Mouse (Mus musculus) spleen, adult 18-20 months (tissue): Measurements from ENCODE around the gene Gm38392.

Source experiments
- DNase-seq, 2 experiments: peaks; one replicate each; pipeline ENCODE4 v3.0.0; 2022; ENCODE audit warnings: mixed read lengths in 2 of 2

Gm38392 gene

DNA sequence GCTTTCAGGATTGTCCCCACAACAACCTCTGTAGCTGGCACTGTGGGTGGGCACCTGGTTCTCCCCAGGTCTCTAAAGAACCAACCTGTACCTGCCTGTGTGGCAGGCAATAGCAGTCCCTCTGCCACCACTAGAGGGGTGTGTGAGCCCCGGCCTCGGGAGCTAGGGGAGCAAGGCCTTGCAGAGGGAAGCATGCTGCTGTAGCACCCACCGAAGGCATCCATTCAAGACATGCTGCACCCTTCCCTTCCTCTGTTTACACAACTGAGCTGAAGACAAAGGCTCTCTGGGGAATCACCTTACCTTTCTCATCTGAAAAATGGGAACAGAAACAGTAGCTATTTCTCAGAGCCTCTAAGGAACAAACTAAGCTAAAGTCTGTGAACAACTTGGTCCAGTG is 51.8 kb downstream of the Gm38392 start:
- peak; percentile 64 to 65 for DNase-seq

DNA sequence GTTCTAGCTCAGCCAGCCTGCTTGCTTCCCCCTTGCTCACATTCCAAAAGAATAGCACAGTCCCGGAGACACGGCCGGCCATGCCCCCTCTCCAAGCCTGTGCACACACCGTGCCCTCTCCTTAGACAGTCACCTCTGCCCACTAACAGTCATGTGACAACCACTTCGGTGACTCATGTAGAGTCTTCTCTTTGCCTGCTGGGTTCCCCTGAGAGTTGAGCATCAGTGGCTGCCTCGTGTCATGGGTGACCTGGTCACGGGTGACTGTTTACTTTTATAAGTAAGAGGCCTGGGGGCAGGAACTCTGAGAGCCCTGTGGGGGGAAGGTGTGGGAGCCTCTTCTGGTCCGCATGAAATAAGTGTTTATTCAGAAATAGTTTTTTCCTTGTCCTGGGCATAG is 53.0 kb downstream of the Gm38392 start:
- DNase-seq: peak in 1 of 2 experiments; percentile 34

DNA sequence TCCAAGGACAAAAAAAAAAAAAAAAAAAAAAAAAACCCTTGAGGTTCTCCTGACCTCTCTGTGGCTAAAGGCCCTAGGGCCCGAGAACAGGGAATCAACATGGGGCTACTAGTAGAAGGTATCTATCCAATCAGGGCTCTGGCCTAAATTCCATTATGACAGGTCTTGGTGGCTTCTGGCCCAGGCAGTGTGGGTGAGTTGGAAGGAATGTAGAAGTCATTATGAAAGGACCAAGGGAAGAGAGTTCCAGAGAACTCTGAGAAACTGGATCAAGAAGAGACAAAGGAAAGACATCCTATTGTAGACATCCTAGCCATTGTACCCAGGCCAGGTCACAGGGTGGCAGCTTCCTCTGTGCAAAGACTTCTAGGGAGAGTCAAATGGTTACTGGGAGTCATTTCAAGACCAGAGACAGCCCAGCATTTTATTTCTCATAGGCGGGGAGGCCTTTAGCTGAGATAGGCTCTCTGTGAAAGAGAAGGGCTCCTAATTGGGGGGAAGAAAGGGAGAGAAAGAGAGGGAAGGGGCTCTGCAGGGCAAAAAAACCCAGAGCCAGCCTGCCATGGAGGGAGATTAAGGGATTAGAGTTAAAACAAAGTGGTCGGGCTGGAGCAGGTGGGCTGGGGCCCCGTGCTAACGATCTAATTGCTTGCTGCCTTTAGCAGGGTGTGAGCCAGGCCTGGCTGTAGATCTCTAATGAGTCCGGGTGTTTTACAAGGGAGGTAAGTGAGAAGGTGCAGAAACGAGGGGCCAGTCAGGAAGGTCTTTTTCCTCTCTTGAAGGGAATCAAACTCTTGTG is 54.0 kb downstream of the Gm38392 start:
- DNase-seq: no peak

DNA sequence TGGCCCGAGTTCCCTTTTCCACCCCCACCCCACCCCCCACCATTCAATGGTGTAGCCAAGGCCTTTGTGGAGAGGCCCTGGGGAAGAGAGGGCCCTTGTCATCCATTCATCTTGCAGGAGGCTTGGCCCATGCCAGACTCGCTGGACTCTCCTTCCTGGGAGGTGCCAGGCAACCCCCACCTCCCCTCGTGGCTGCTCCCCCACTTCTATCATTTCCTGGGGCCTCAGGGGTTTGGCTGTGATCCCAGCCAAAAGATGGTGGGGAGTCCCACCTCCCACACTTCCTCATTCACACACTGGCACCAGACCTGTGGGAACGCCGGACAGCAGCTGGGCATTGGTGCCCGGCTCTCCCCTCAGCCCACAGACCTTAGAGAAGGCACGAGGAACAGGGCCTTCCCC is 54.7 kb downstream of the Gm38392 start:
- DNase-seq: no peak

- no peak for DNase-seq
These were observed 55.9 kb downstream of the Gm38392 start for GRCm38 (mm10) chr3:88231061-88231641.

GRCm38 (mm10) chr3:88230262-88231047 is 56.6 kb downstream of the Gm38392 start:
- no peak for DNase-seq

DNA sequence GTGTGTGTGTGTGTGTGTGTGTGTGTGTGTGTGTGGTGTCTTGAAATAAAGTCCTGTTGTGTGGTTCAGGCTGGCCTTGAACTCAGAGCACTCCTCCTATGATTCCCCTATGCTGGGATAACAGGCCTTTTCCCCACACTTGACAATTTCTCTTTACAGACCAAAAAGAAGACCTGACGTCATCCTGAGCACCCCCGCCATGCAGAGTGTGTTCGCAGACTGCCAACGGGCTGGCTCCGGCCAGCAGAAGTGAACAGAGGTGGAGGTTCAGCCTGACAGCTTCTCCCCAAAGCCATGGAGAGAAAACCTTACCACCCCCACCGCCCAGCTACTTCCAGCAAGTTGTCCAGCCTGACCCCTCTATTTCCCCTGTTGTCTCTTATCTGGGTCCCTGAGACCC is 57.5 kb downstream of the Gm38392 start:
- DNase-seq: no peak

- no peak for DNase-seq
These were observed 58.1 kb downstream of the Gm38392 start for GRCm38 (mm10) chr3:88228906-88229305.

DNA sequence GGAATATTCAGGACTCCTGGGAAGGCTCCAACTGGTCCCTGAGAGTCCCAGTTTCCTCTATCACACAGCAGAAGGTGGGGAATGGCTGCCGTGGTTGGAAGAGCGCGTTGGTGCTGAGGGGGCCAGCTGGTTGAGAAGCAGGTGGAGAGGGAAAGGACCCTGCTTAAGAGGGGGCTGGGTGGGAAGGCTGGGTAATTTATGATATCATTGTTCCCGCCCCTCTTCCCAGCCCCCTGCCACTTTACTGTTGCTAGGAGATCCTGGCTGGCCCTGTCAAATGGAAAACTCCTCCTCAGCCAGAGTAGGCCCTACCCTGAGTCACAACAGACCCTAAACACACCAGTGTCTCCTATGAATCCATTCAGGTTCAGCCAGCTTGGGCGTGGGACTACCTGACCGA is 59.0 kb downstream of the Gm38392 start:
- no peak for DNase-seq

GRCm38 (mm10) chr3:88227260-88227659 is 59.8 kb downstream of the Gm38392 start:
- DNase-seq: no peak

- DNase-seq: no peak
These were observed 60.7 kb downstream of the Gm38392 start for GRCm38 (mm10) chr3:88226101-88226845.

DNA sequence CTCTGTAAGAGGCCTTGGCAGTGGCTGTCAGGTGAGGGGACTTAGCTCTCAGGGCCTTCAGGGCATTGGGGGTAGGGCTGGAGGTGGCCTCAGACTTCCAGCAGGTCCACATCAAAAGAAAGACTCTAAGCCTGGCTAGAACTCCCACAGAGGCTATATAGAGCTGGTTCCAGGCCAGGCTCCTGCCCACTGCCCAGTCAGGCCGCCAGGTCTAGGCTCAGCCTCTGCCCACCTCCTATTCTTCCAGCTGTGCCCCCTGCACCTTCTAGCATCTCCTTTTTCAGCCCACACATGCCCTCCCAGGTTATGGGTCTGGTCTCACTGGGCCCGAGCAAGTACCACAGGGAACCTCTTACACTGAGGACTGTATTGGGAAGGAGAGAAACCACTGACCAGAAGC is 62.1 kb downstream of the Gm38392 start:
- no peak for DNase-seq

DNA sequence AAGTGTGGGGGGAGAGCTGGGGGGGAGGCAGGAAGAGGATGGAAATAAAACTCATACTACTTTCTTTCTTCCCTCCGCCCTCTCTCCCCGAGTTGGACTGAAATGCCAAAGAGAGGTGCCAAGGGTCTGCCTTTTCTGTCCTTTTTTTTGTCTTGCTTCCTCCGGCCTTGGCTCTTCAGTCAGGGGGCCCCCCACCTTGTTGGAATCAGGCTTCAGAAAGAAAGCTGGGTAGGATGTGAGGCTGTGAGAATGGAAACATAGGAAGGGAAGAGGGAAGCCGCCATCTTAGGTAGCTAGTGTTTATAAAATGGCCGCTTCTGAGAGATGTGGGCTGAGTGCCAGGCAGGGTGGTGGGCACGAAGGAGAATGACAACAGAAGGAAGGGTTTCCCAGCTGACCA is 64.6 kb downstream of the Gm38392 start:
- no peak for DNase-seq

- DNase-seq: no peak
These were observed 65.3 kb downstream of the Gm38392 start for GRCm38 (mm10) chr3:88221519-88222390.

GRCm38 (mm10) chr3:88220842-88221241 is 66.2 kb downstream of the Gm38392 start:
- peak in 1 of 2 experiments; percentile 58 for DNase-seq

DNA sequence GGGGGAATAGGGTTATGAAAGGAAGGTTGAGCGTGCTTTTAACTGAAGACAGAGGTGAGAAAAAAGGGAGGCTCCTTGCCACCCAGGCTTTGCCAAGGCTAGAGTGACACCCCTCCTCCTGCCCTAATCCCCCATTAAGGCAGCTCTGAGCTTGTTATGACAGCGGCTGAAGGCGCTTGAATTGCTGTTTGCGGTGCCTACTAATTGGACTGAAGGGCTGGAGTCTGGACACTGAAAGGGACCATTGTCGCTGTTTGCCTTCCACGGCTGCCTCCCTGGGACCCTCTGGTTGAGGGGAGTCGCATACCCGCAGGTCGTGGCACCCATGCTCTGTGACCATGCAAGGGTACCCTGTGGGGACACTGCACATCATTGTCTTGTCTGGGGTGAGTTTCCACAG is 67.1 kb downstream of the Gm38392 start:
- no peak for DNase-seq

DNA sequence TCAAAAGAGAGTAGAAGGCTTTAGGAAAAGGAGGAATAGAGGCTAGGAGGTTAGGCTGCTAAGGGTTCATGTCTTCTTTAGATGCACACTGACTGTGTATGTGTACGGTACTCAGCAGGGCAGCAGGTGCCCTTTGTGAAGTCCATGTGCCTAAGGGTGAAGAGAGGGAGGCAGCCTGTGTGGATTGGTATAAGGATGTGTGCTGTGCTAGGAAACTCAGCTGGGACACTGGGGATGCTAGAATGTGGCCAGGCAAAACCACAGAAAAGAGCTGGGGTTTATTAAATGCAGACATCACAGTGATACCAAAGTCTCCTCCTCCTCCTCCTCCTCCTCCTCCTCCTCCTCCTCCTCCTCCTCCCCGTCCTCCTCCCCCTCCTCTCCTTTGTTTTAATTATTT is 69.3 kb downstream of the Gm38392 start:
- no peak for DNase-seq

DNA sequence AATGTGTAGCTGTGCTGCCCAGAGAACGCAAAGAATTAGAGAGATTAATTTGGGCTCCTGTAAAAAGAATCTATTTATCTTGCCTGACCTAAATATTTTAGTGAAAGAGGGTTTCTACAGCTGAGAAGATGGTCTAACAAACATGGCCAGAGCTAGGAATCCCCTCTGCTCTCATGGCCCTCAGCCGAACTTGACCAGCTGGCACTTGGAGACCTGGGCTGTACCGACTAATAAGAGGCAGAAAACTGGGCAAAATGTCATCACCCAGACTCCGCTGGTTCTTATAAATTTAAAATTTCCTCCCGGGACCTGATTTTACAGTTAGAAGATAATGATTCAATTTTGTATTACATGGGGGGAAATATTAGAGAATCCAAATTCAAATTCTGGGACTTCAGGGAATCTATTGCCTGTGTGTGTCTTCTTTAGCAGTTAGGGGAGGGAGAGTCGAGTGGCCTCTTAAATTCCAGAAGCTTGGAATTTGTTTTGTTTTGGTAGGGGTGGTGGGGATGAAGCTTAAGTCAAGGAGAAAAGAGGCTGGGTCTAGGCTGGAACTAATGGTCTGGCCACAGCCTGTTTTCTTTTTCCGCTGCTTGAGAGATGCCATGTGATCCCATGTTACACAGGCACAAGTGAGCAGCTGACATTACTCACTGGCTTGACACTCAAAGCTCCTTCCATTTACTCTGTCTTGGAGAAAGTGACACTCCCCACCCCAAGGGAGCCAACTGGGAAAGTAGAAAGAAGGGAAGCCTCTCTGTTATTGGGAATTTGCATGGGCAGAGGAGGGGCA is 70.3 kb downstream of the Gm38392 start:
- no peak for DNase-seq

GRCm38 (mm10) chr3:88216116-88216515 is 70.9 kb downstream of the Gm38392 start:
- no peak for DNase-seq

GRCm38 (mm10) chr3:88215553-88216004 is 71.4 kb downstream of the Gm38392 start:
- no peak for DNase-seq

DNA sequence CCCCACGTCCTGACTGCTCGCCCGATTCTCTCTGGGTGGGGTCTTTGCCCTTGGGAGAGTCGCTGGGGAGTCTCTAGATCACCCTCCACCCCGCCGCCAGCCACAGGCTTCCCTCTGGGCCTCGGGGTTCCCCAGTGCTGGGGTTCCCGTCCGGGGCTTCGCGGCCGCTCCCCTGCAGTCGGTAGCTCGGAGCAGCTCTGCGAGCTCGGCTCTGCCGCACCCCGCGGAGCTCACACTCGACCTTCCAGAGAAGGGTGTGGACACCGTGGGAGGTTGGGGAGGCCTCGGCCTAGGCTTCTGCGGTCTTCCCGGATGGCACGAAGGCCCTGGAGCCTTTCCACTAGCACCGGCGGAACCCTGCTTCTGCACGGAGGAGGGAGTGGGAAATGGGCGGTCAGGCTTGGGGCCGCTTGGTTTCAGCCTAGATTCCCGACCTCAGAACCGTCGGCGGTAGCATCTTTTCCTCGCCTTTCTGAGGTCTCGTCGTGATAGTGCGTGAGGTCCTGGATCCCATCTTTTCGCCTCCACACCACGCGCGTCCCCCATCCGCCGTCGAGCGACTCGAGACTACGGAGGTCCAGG is 71.9 kb downstream of the Gm38392 start:
- no peak for DNase-seq
